Mouse (Mus musculus): Measurements from ENCODE around the gene Gabpb1.
"Not testable (repeated sequence)": the region's sequence is repeated elsewhere in the genome, so short reads cannot be mapped to it uniquely, and the experiment has no call there.

Gabpb1 gene

DNA sequence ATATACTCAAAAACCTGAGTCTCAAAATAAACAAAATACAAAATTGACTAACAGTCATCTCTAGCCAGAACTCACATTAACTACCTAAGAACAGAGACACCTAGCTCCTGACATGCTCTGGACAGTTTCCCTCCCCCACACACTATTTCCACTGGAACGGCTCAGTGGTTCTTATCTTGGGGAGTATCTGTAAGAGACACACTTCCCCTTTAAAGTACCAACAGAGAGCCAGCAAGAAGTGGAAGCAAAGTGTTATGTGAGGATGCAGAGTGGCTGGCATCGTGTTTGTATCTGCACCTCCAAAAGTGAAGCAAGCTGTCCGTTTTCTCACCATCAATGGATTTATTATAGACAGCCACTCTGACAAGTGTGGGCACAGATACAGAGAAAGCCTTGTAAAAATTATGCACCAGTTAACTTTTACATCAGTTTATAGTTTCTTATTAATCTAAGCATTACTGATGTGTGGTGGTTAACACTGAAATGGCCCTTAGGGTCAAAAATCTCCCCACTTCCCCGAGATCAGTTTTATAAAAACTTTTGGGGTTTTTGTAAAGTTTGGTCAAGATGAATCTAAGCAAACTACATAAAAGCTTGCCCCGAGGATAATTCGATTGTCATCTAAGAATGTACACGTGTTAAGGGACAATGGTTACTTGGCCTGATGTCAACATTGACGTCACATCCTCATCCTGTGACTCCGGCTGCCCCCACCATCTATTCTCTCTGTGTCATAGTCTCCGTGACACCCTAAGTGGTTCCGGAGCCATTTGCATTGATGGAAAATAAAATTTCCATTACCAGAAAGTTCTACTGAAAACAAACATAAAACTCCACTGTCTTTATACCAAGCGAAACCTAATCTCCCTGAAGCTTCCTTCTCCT is 40.0 kb downstream of the Gabpb1 start:
- peak in 1 of 2 experiments; percentile 36 for DNase-seq

- no peak for DNase-seq
These were observed 43.0 kb downstream of the Gabpb1 start for GRCm38 (mm10) chr2:126633165-126633564.

- DNase-seq = no peak
These were observed 47.6 kb downstream of the Gabpb1 start for GRCm38 (mm10) chr2:126628455-126628995.

DNA sequence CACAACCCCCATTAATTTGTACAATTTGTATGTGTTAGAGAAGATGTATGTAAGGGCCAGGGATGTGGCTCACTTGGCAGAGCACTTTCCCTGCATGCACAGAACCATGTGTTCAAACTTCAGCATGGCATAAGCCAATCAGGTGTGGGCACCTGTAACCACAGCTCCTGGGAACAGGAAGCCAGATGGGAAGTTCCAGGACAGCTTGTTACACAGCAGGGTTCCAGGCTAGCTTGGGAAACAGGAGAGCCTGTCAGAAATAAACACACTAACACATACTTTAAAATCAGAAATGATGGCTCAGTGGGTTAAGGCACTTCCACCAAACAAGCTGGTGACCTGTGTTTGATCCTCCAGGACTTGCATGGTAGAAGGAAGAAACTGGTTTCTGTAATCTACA is 53.0 kb downstream of the Gabpb1 start:
- no peak for DNase-seq

GRCm38 (mm10) chr2:126622455-126622854 is 53.7 kb downstream of the Gabpb1 start:
- DNase-seq = no peak

DNA sequence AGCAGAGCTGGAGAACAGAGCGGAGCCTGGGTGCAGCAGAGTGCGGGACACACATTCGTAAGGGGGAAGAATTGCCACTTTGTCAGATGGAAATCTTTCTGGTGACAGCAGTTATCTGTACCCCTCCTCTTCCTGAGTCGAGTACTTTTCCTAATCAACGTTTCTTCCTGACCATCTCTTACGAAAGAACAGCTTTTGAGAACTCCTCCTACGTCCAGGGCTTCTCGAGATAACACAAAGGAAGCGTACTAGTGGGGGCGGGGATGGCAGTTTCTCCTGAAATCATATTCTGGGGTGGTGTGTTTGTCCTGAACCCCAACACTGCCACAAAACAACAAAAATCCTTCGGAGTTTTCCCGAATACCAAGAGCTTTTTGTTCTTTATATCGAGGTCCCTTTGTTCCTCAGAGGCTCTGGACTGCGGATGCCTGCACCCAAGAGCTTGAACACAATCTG is 56.9 kb downstream of the Gabpb1 start, which contains the start of gene Hdc:
TSS of gene Hdc (minus strand) at position 51 of the 456 bp plus-strand sequence.
- no peak for DNase-seq

- DNase-seq = no peak
These were observed 57.5 kb downstream of the Gabpb1 start for GRCm38 (mm10) chr2:126618470-126619179.

DNA sequence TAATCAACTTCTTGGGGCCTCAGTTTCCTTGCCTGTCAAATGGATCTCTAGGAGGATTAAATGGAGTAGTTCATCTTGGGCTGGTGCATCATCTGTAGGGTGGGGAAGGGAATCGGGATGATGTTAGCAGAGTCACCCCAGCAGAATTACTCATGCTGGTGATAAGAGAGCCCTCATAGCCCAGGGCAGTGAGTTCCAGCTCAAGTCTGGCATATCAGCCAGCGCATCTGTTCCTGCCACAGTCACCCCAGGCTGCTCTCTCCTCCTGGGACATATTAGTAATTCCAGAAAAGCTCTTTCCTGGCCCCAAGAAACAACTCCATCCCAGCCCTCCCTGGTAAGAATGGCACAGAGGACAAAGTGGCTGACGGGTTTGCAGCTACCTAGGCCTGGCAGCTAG is 60.8 kb downstream of the Gabpb1 start:
- DNase-seq = no peak

GRCm38 (mm10) chr2:126609600-126609999 is 66.5 kb downstream of the Gabpb1 start:
- not testable (repeated sequence) for DNase-seq

DNA sequence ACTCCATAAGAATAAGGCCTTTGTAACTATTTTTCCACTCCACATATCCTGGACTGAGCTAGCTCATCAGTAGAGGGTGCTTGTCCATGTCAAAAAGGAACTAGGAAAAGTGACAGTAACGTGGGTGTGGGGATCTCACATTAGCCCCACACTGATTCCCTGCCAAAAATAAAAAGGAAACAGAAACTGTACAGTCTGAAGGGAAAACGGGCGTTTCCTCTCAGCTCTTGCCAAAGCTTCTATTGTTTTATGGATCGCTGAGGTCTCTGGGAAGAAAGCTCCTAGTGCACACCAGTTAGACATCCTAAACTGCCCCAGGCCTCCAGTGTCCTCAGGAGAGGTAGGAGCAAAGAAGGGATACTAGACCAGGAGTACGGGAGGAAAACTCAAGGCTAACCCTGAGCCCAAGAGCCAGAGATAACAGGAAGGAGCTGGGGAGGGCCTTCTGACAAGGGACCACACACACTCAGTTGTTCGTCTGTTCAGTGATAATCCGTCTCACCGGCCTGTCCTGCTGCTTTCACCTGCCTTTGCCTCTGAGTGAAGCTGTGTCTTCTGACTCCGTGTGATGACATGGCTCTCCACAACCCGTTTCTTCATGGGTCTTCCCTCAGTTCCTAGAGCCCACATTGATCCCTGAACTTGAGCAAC is 68.5 kb downstream of the Gabpb1 start:
- no peak for DNase-seq

- no peak for DNase-seq
These were observed 69.5 kb downstream of the Gabpb1 start for GRCm38 (mm10) chr2:126606688-126607062.

DNA sequence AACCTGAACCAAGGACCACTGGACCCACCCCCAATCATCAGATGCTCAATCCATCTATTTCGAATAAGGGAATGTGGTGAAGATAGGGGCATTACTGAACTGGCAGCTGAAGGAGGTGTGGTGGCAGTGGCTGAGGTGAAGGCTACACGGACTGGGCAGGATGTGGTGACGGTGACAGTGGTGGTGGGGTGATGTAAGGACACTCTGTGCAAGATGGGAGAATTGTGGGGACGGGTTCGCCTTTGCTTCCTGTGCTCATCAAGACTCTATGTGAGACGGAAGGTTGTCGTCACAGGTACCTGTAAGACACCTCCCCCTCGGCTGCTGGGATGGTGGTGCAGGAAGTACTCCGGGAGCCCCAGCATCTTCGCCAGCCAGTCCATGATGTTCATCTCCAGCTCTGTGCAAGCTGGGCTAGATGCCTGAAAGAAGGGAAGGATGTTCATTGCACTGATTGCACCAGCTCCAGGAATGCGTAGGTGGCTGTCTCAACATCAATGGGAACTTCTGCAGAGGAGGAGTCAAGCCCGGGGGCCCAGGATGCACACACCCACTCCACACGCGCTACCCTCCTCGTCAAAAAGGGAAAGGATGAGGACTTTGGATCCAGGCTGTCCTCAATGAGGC is 70.0 kb downstream of the Gabpb1 start:
- peak in 1 of 2 experiments; percentile 26 for DNase-seq

DNA sequence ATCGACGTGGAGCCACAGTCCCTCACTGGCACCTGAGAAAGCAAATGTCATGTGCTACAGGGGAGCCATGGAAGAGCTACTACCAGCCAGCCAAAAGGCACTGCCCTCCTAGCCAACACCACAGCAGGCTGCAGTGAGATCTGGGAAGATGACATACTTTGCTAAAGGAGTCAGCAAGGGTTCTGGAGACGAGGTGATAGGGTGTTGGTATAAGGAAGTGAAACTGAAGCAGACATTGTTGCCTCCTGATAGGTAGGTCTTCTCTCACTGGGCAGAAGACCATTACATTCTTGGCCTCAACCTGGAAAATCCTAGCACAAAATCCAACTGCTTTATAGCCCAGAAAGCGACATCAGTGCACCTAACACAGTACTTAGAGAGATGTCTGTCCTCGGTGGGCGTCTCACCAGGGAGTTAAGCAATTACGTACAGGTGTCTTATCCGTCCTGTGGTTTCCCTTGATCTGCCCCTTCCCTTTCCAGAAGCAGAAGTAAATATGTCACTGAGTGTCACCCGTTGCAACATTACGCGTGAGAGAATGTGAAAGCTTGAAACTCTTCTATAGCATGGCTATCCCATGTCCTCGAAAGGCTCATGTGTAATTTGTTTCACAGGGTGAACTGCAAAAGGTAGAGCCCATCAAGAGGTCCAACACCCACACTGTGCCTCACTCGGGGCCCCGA is 74.1 kb downstream of the Gabpb1 start:
- peak; percentile 67 to 72 for DNase-seq

DNA sequence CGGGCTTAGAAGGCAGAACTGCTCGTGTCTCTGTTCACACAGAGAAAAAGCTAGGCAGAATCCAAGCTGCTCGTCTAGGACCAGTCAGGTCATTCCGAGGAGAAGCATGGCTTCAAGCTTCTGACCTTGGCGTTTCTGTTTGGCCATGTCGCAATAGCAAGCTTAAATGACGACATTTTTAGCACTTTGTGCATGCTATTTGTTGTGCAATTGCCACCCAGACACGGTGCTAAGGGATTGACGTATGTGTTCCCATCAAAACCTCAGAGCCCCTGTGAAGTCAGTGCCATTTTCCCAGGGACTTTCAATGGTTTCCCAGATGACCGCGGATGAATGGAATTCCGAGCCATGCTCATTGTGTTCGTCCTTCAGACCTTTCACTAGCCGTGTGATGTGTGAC is 75.6 kb downstream of the Gabpb1 start:
- DNase-seq = no peak

DNA sequence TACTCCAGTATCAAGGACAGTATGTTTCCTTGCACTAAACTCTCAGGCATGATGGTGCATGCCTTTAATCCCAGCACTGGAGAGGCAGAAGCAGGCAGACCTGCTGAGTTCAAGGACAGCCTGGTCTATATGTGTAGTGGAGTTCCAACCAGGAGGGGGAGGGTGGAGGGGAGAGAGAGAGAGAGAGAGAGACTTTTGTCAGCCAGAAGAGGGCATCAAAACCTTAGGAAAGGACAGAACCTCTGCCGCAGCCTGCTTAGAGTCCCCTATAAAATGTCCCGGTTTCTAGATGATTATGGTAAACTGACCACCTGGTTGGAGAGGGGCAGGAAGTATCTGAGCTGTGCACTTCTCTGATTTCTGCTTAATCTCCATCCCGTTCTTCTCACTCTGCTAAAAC is 77.1 kb downstream of the Gabpb1 start:
- DNase-seq = peak in 1 of 2 experiments; percentile 13

DNA sequence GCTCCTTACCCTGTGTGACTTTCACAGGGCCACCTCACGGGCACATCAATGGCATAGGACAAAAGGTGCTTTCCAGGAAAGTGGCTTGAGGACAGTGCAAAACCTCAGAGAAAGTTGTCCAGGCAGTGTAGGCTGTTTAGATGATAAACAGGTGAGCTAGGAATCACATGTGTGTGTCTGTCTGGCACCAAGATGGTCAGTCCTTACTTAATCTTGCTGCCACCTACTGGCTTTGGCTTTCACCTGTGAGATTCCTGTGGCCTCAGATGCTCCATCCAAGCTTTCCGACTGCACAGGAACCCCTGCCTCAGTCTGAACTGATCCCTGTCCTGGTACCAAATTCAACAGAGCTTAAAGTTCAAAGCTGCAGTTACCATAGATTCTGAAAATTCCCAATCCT is 77.8 kb downstream of the Gabpb1 start:
- DNase-seq = no peak

DNA sequence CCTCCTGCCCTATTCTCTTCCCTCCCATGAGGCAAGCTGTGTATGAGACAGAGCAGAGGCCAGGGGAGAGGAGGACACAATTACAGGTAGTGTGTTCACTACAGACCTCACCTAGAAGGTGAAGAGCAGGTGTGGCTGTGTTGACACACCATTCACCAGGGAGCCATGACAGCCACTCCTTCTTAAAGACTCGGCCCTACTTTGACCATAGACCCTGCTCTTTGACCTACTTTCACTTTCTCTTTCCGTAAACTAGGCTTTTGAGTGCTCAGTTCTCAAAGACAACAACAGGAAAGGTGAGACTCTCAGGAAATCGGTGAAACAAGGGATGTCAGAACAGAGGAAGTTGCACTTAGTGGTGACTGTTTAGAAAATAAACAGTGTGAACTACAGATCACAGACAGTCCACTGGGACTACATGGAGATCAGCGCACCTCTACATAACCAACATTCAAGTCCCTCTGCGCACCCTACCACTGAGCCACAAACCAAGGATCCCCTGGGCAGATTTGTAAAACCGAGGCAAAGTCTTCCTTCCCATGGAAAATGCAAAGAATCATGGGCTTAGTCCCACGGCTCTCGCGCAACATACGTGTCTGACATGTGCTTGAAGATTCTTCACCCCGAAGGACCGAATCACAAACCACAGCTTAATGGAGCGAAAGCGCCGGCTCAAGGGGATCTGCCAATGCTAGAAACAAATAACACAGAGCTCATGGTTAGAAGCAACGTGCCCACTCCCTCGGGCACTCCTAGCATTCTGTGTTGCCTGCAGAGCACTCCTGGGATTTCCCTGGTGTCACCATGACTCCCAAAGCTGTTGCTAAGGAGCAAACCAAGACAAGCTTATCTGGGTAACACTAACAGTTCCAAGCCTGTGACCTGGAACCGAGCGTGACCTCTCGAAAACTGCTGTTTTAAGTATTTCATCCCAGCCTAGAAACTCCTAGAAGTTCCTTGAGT is 78.6 kb downstream of the Gabpb1 start:
- peak; percentile 19 to 28 for DNase-seq

DNA sequence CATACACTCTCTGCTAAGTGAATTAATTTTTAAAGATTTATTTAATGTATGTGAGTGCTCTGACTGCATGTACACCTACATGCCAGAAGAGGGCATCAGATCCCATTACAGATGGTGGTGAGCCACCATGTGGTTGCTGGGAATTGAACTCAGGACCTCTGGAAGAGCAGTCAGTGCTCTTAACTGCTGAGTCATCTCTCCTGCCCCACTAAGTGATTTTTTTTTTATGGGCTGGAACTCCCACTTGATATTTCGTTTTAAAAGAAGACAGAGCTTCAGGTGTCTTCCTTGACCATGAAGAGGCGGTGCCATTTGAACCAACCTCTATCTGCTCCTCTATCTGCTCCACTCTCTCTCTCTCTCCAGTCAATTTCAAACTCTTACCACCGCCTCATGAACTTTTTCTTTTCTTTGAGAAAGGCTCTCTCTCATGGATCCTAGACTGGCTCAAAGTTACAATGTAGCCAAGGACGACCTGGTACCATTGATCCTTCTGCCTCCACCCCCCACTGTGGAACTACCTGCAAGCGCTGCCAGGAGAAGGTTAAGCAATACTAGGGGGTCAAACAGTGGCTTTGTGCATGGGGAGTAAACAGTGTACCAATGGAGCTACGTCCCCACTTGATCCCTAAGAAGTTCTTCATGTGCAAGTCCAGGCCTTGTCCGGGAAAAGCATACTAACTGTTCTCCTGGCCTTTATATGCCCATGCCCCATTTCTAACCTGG is 79.6 kb downstream of the Gabpb1 start:
- no peak for DNase-seq

DNA sequence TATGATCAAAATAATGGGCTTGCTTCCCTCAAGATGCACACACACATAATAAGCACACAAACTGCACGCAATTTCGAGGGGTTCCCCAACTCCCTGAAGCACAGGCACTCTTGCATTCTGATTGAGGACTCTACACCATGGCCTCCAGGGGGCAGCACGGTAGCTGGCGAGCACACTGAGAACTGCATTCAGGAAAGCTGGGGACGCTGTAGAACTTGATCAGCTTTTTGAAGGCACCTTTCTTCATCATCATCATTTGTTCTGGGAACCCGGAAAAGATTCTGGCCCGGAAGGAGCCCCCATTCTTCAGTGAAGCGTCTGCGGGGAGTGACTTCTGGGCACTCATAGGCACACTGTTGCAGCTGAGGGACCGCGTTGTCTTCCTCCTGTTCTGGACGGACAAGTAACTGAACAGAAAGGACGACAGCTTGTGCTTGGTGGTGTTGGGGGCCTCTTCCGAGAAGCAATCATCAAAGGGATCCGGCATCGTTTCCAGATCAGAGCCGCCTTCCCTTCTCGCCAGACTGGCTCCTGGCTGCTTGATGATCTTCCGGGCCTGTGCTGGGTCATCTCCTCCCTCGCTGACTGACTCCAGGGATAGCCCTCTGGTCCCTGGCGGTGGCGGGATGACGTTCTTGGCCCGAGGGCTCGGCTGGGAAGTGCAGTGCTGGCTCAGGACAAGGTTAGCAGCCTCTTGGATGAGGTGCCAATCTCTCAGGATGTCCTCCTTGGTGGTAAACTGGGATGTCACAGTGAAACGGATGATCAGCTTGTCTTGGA is 82.1 kb downstream of the Gabpb1 start:
- peak; percentile 84 for DNase-seq

Data from B cell, adult 2 months (primary cell).